Mouse (Mus musculus): ENCODE results near the gene Adi1. TPM values are rescaled to one million over a fixed set of nuclear protein-coding genes. Genes with fewer than 3 reads are reported as not detected.

Gene Adi1
- polyA plus RNA-seq, 1 experiment from 2014 or later, result 69.5 TPM

DNA sequence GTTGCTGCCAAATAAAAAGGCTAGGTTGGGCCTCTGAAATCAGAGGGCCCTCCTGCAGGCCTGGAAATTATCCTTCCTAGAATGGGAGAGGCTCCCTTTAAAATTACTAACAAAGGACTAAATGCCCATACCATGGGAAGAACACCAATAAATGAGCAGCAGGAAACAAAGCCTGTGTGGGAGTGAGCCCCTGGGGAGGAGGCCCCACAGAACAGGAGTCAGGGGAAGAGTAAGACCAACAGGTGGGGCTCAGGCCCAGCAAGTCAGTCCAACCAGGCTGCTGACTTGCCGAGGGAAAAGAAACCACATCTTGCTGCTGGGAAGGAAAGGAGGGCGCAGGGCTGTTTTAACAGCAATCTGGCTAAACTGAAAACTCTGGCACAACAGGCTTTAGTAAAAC lies 42.0 kb downstream of the Adi1 start:
- H3K4me2 ChIP-seq, result no peak overlapping the region
- WGBS, result 89% methylated on average over 2 of the region's 2 CpGs
- H3K36me3 ChIP-seq, result peaks cover 58% of the 10 kb centered on the region
- no peaks in the 10 kb centered on the region for H3K9me3 ChIP-seq
- ATAC-seq (ENCODE audit: insufficient number of reproducible peaks, insufficient read depth, low FRiP score, low TSS enrichment, low read depth), result no peak
- H3K4me1 ChIP-seq, result no peaks in the 10 kb centered on the region
- H3K27me3 ChIP-seq, result no peaks in the 10 kb centered on the region
- no peak overlapping the region for H3K9ac ChIP-seq
- H3K4me3 ChIP-seq, result no peak overlapping the region
- H3K27ac ChIP-seq, result no peak overlapping the region

DNA sequence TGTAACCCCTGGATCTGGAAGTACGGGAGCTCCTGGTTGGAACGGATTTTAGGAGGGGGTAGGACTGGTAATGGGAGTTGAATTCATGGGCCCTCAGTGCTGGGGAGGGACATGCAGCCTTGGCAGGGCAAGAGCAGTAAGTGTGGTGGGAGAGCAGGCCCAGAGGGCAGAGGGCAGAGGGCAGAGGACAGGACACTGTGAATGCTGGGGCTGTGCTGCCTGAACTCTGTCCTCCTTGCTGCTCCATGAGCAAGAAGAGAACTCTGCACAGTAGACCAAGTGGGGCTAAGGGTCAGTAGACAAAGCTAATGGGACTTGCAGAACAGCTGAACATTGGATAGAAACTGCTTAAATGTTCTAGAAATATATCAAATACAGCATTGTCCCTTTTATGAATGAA lies 43.1 kb downstream of the Adi1 start:
- peaks cover 58% of the 10 kb centered on the region for H3K36me3 ChIP-seq

DNA sequence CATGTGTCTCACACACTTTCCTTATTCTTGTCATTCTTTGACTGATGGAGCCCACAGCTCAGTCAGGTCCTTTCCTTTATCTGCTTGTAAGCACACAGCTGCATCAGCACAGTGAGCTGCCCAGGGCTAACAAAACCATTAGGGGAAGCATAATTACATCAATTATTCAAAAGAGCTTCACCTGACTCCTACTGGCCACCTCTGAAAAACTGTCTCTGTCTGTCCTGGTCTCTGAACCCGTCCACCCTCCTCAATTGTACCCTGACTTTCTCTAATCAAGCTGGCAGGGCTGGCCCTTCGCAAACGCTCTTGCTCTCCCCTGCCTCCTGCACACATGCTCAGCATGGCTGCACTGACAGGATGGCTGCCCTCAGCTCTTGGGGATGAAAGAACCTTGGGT lies 49.3 kb downstream of the Adi1 start:
- H3K27me3 ChIP-seq, result no peaks in the 10 kb centered on the region
- no peak for ATAC-seq (ENCODE audit: insufficient number of reproducible peaks, insufficient read depth, low FRiP score, low TSS enrichment, low read depth)
- H3K4me2 ChIP-seq, result no peak overlapping the region
- peaks cover 65% of the 10 kb centered on the region for H3K36me3 ChIP-seq
- H3K4me1 ChIP-seq, result no peaks in the 10 kb centered on the region
- no peak overlapping the region for H3K4me3 ChIP-seq
- H3K9me3 ChIP-seq, result no peaks in the 10 kb centered on the region
- WGBS, result 66% methylated on average over 3 of the region's 3 CpGs
- no peak overlapping the region for H3K27ac ChIP-seq
- H3K9ac ChIP-seq, result no peak overlapping the region

More for the DNA sequence above, 43.1 kb downstream of the Adi1 start:
- 86% methylated on average over 2 of the region's 2 CpGs for WGBS
- Histone ChIP-seq H3K9me3 (no peaks in the 10 kb centered on the region), H3K27me3 (no peaks in the 10 kb centered on the region), H3K4me3 (no peak overlapping the region), H3K4me1 (no peaks in the 10 kb centered on the region), H3K4me2 (no peak overlapping the region), H3K27ac (no peak overlapping the region), H3K9ac (no peak overlapping the region)
- ATAC-seq (ENCODE audit: insufficient number of reproducible peaks, insufficient read depth, low FRiP score, low TSS enrichment, low read depth), result no peak

DNA sequence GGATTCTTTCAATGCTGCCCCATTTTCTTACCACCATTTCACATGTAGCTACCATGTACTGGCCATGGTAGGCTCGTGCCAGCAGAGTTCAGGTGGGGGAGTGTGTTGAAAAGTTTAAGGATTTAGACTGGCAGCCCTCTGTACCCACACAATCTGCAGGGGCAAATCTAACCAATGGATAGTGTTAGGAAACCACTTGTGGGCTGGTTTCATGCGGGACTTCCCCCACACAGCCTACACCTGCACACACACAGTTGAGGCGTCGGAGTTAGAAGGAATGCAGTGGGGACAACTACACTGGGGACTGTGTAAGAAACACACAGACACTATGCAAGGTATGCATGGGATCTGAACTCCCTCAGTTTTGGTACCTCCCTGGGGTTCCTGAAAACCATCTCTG lies 51.2 kb downstream of the Adi1 start:
- no peak for ATAC-seq (ENCODE audit: insufficient number of reproducible peaks, insufficient read depth, low FRiP score, low TSS enrichment, low read depth)
- H3K36me3 ChIP-seq, result peaks cover 58% of the 10 kb centered on the region

DNA sequence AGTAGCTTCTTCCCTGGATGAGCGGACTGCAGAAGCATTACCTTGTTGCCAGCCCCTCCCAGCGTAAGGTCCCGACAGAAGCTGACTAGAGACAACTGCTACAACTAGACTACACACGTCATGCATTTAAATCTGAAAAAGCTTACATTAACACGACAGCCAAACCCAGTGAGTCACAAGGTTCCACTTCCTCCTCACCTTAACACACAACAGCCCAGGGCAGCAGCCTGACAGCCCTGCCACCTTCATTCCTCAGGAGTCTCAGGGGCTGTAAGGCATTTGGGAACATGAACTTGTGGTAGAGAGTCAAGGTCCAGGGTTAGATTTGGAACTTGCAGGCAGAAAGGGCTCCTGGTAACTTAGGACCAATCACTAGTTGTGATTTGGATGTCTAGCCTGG lies 52.0 kb downstream of the Adi1 start:
- ATAC-seq (ENCODE audit: insufficient number of reproducible peaks, insufficient read depth, low FRiP score, low TSS enrichment, low read depth), result no peak

More for the DNA sequence above, 51.2 kb downstream of the Adi1 start:
- no peak overlapping the region for H3K9ac ChIP-seq
- H3K4me1 ChIP-seq, result no peaks in the 10 kb centered on the region
- 90% methylated on average over 4 of the region's 4 CpGs for WGBS
- H3K27me3 ChIP-seq, result no peaks in the 10 kb centered on the region
- H3K9me3 ChIP-seq, result no peaks in the 10 kb centered on the region
- H3K4me3 ChIP-seq, result no peak overlapping the region
- H3K4me2 ChIP-seq, result no peak overlapping the region
- H3K27ac ChIP-seq, result no peak overlapping the region

More for the DNA sequence above, 52.0 kb downstream of the Adi1 start:
- no peaks in the 10 kb centered on the region for H3K27me3 ChIP-seq
- no peaks in the 10 kb centered on the region for H3K9me3 ChIP-seq
- no peak overlapping the region for H3K27ac ChIP-seq
- no peak overlapping the region for H3K9ac ChIP-seq
- 83% methylated on average over 5 of the region's 5 CpGs for WGBS
- H3K4me3 ChIP-seq, result no peak overlapping the region
- no peak overlapping the region for H3K4me2 ChIP-seq
- peaks cover 57% of the 10 kb centered on the region for H3K36me3 ChIP-seq
- H3K4me1 ChIP-seq, result no peaks in the 10 kb centered on the region

Small RNA genes lying within 50 kb of the gene (microRNA-seq; reads per million reads assigned to microRNA genes)
- not detected for gene Mir6937

Other genes starting within 250 kb of the Adi1 start
- gene Dcdc2c, start 122.8 kb upstream of the Adi1 start, polyA plus RNA-seq (2015; fragmentation: Nextera tagmentation; extraction: Ambion mirVana), result 0.18 TPM in 1 of 2 replicates, not detected in the other
- gene Allc, start 92.7 kb upstream of the Adi1 start, polyA plus RNA-seq (2015; fragmentation: Nextera tagmentation; extraction: Ambion mirVana), result not detected in 2 replicates
- 0.30 TPM in 1 of 2 replicates, not detected in the other for gene Colec11, start 51.9 kb upstream of the Adi1 start, polyA plus RNA-seq (2015; fragmentation: Nextera tagmentation; extraction: Ambion mirVana)
- 763 and 839 TPM in 2 replicates for gene Rps7, start 39.3 kb upstream of the Adi1 start, polyA plus RNA-seq (2015; fragmentation: Nextera tagmentation; extraction: Ambion mirVana)
- 31.7 and 34.9 TPM in 2 replicates for gene Rnaseh1, start 25.6 kb upstream of the Adi1 start, polyA plus RNA-seq (2015; fragmentation: Nextera tagmentation; extraction: Ambion mirVana)
- 45.0 and 47.1 TPM in 2 replicates for gene Trappc12, start 75.2 kb downstream of the Adi1 start, polyA plus RNA-seq (2015; fragmentation: Nextera tagmentation; extraction: Ambion mirVana)
- gene Eipr1, start 76.6 kb downstream of the Adi1 start, polyA plus RNA-seq (2015; fragmentation: Nextera tagmentation; extraction: Ambion mirVana), result 31.3 and 35.0 TPM in 2 replicates